Comparison of ENCODE assay signal across 24 mouse cellular contexts in the genomic region with DNA sequence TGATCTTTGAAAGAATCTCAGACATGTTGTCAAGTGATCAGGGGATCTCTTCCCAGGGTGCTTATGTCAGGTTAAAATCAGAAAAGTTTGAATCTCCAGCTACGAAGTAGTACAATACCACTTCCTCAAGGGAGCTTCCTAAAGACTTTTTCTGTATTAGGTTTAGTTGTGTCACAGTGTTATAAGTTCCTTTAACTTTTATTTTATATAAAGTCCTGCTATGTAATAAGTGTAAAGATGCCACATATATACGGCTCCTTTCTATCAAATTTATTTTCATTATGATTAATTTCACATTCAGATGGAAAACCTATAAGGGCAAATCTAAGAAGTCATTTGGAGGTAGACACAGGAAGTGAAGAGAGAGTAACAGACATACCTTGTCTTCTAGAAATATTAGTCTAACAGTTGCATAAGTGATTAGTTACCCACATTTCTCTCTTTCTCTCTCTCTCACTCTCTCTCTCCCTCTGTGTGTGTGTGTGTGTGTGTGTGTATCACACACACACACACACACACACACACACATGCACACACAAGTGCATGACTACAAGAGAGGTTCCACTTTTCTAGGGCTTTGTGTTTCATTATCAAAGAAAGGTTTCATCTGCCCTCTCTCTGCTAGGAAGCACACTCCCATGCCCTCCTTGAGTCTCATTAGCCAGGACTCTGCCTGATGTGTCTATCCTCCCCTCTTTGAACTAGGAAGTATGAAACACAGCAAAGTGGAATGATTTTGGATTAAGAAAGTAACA.
"Had no signal": no experiment of that assay in that cellular context is flagged by ENCODE, and none has a peak within 500 bp of the region (broad histone marks: within the 10 kb centered on the region; RNA-seq: fewer than 3 reads in every experiment).

No protein-coding gene starts in this region.

- H3K27ac ChIP-seq: heart, adult 2 months; heart, embryonic 13.5 days; heart, embryonic 15.5 days; hindbrain, embryonic 13.5 days; hindbrain, embryonic 15.5 days; hindbrain, postnatal 0 days; intestine, embryonic 15.5 days; layer of hippocampus, adult 2 months; left cerebral cortex, adult 2 months; limb, embryonic 10.5 days; limb, embryonic 12.5 days; liver, embryonic 13.5 days had no signal

- H3K27me3 ChIP-seq: heart, embryonic 13.5 days; heart, embryonic 15.5 days; hindbrain, embryonic 13.5 days; hindbrain, embryonic 15.5 days; intestine, embryonic 15.5 days; limb, embryonic 12.5 days; liver, embryonic 13.5 days had no signal

- ATAC-seq: hindbrain, postnatal 0 days; intestine, embryonic 15.5 days; intestine, postnatal 0 days had no signal

- H3K9ac ChIP-seq: heart, embryonic 13.5 days; heart, embryonic 15.5 days; hindbrain, embryonic 13.5 days; hindbrain, embryonic 15.5 days; intestine, embryonic 15.5 days; limb, embryonic 12.5 days; liver, embryonic 13.5 days had no signal

- H3K36me3 ChIP-seq: heart, embryonic 13.5 days; heart, embryonic 15.5 days; hindbrain, embryonic 13.5 days; hindbrain, embryonic 15.5 days; intestine, embryonic 15.5 days; limb, embryonic 10.5 days; limb, embryonic 12.5 days; liver, embryonic 13.5 days had no signal

- H3K4me1 ChIP-seq: hindbrain, embryonic 13.5 days; hindbrain, embryonic 15.5 days; intestine, embryonic 15.5 days; limb, embryonic 12.5 days had no signal

- H3K4me2 ChIP-seq: heart, embryonic 11.5 days; heart, embryonic 13.5 days; heart, embryonic 15.5 days; hindbrain, embryonic 13.5 days; hindbrain, embryonic 15.5 days; intestine, embryonic 15.5 days; limb, embryonic 12.5 days; liver, embryonic 11.5 days; liver, embryonic 13.5 days had no signal

- DNase-seq: gastrocnemius, postnatal 14 days; gastrocnemius, postnatal 36 days; heart, adult 11 months; heart, adult 2 months; kidney, adult 18-20 months; kidney, adult 8-10 months; kidney, postnatal 10 days; kidney, postnatal 25 days; kidney, postnatal 4 days; liver; liver, embryonic 13.5 days had no signal

- H3K9me3 ChIP-seq: heart, embryonic 13.5 days; heart, embryonic 15.5 days; hindbrain, embryonic 13.5 days; hindbrain, embryonic 15.5 days; intestine, embryonic 15.5 days; limb, embryonic 10.5 days; limb, embryonic 12.5 days; liver, embryonic 13.5 days had no signal

- H3K4me3 ChIP-seq: heart, adult 2 months; heart, embryonic 13.5 days; heart, embryonic 15.5 days; hindbrain, embryonic 13.5 days; hindbrain, embryonic 15.5 days; intestine, embryonic 15.5 days; layer of hippocampus, adult 2 months; left cerebral cortex, adult 2 months; limb, embryonic 10.5 days; limb, embryonic 12.5 days; liver, embryonic 13.5 days had no signal
